Mouse (Mus musculus): ENCODE data around the gene Hoxb3. TPM values are rescaled to one million over a fixed set of nuclear protein-coding genes. Genes with fewer than 3 reads are reported as not detected.

The Hoxb3 gene
- total RNA-seq, 2 experiments from 2014 or later: not detected

GRCm38 (mm10) chr11:96302381-96303150, 20.6 kb upstream of the Hoxb3 start:
- DNase-seq (ENCODE audit: low spot score in 2 of 2): no peak

GRCm38 (mm10) chr11:96303151-96304099, 19.7 kb upstream of the Hoxb3 start, which contains the start of gene Hoxb5:
Gene Hoxb5, plus strand, starts transcription at chr11:96303336.
- peak in 1 of 2 experiments; percentile 31 for DNase-seq (ENCODE audit: low spot score in 2 of 2)

- DNase-seq (ENCODE audit: low spot score in 2 of 2): no peak
These were observed 18.5 kb upstream of the Hoxb3 start for GRCm38 (mm10) chr11:96304381-96305195.

- no peak for DNase-seq (ENCODE audit: low spot score in 2 of 2)
These were observed 17.5 kb upstream of the Hoxb3 start for GRCm38 (mm10) chr11:96305505-96306182.

- DNase-seq (ENCODE audit: low spot score in 2 of 2): no peak
These were observed 16.8 kb upstream of the Hoxb3 start for GRCm38 (mm10) chr11:96306183-96306907.

GRCm38 (mm10) chr11:96306908-96307269, 16.2 kb upstream of the Hoxb3 start:
- no peak for DNase-seq (ENCODE audit: low spot score in 2 of 2)

DNA sequence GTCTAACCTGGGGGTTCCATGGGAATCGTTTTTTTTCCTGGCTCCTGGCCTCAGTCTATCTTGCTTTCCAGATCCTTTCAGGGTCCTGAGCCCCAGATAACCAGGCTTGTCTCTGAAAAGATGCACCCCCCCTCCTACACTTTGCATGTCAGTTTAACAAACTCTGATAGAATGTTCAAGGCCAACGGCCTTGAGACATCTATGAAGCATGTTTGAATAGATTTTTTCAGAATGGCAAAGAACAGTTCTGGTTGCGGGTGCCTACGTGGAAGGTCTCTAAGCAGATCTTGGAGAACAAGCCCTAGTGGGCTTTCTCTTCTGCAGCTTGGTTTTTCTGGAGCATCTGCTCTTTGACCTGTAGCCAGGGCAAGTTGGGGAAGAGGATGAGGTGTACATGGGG, 14.4 kb upstream of the Hoxb3 start:
- no peak for DNase-seq (ENCODE audit: low spot score in 2 of 2)

DNA sequence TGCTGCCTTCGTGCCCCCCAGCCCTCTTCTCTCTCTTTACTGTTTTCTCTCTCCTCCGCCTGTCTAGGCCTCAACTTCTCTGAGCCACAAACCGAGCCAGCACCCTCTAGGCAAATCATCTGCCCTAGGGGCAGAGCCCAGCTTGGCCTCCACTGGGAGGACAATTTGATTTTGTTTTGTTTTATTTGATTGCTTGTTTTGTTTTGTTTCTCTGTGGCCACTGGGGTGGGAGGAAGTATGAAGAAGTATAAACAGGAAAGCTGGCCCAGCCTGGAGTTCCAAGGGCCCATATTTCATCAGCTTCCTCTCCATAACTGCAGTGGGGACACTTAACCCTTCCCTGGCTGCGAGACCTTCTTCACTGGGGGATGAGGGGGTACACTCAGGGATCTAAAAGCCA, 13.8 kb upstream of the Hoxb3 start:
- no peak for DNase-seq (ENCODE audit: low spot score in 2 of 2)

- DNase-seq (ENCODE audit: low spot score in 2 of 2): no peak
These were observed 12.8 kb upstream of the Hoxb3 start for GRCm38 (mm10) chr11:96310183-96310938.

DNA sequence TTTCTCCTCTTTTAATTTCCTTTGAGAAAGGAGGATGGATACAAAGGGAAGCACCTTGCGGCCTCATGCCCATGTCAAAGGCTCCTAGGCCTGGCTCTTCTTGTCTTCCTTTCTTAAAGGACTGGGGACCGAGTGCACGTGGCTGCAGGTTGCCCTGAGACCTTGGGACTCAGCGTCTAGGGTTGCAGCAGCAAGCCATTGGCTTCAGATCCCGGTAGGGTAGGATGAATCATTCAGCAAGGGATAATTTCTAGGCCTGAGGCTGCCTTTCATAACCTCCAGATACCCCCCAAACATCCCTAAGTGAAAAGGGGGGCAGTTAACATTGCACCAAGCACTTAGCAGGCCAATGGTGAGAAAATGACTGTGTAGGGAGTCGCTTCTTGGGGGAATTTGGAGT, 12.0 kb upstream of the Hoxb3 start:
- no peak for DNase-seq (ENCODE audit: low spot score in 2 of 2)

- DNase-seq (ENCODE audit: low spot score in 2 of 2): no peak
These were observed 11.4 kb upstream of the Hoxb3 start for GRCm38 (mm10) chr11:96311520-96312417.

GRCm38 (mm10) chr11:96313134-96313533, 10.0 kb upstream of the Hoxb3 start:
- no peak for DNase-seq (ENCODE audit: low spot score in 2 of 2)

- no peak for DNase-seq (ENCODE audit: low spot score in 2 of 2)
These were observed 9.2 kb upstream of the Hoxb3 start for GRCm38 (mm10) chr11:96313806-96314428.

DNA sequence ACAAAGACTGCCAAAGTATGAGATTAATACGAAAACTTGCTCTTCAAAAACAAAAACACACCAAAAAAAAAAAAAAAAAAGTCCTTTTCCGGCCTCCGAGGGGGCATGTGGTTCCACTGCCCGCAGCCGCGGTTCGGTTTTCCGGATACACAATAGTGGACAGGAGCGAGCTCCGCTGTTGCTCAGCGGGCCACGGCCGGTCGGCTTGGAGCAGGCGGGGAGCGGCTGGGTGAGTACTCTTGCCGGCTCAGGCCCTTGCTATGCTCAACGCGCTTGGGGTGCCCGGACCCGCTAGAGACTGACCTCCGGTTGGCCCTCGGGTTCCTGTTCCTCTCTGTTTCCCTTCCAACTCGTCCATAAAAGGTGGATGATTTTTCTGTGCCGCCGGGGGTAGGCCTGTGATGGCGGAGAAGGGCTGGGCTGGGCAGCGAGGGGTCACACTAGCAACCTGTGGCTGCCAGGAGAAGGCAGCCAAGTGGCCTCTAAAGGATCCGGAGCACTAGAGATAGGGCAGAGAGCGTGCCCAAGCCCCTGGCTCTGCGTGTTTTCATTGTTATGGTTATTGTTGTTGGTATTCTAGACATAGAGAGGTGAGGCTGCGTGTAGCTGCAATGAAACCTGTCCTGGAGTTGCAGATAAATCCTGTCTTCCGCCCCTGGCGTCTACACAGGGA, 8.3 kb upstream of the Hoxb3 start:
- no peak for DNase-seq (ENCODE audit: low spot score in 2 of 2)

- DNase-seq (ENCODE audit: low spot score in 2 of 2): no peak
These were observed 7.8 kb upstream of the Hoxb3 start for GRCm38 (mm10) chr11:96315344-96315681.

DNA sequence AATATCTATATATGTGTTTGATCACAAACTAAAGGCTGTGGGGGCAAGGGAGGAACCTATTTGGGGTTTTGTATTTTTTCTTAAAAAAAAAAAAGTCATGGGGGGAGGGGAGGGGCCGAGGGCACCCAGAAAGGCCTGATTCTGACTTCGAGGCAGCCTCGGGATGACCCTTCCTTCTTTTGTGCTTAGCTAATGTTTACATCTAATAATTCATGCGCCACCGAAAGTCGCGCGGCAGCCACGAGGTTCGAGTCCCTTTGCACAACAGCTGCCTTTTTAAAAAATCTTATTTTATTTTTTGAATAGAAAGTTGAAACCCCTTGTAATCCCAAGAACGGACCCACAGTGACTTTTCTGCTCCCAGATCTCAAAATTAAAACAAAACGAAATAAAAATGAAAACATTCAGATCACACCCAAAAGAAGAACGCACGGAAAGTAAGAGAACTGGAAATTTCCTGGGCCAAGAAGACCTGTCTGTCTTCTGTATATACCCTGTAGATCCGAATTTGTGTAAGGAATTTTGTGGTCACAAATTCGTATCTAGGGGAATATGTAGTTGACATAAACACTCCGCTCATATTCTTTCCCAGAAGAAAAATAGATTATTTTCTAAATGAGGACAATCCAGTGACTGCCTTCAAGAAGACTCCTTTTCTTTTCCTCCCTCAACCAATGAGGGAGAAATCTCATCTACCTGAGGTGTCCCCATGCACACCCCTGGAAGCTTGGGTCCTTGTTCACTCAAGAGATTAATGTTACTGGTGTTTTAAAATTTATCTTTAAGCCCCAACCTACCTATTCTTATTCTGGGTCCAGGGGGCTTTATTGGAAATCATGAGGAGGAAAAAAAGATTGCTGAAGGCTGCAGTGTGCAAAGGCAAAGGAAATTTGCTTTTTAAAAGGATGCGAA, 6.2 kb upstream of the Hoxb3 start:
- DNase-seq (ENCODE audit: low spot score in 2 of 2): no peak
